In genomic region chr7:121589088-121589605, GRCm38 (mm10) we compare ENCODE assay signal across 9 mouse cellular contexts.
DNase-seq lines count a peak whose midpoint lies in the region; ATAC-seq and TF ChIP-seq lines count a peak whose summit lies in the region.
"Had no signal": no experiment of that assay in that cellular context is flagged by ENCODE, and none has a peak within 500 bp of the region (broad histone marks: within the 10 kb centered on the region; RNA-seq: fewer than 3 reads in every experiment).

No protein-coding gene starts in this region.

- no peak overlapping the region for H3K4me2 ChIP-seq in kidney, embryonic 15.5 days
- no peak overlapping the region for H3K4me2 ChIP-seq in intestine, postnatal 0 days (replicated peaks; ENCODE audit: low read depth)
- H3K4me2 ChIP-seq: liver, embryonic 15.5 days had no signal

- ATAC-seq in common myeloid progenitor, adult 5-6 weeks (replicated peaks; ENCODE audit: low read depth, poor library complexity, severe bottlenecking): peak; percentile 75
- ATAC-seq in kidney, embryonic 15.5 days (replicated peaks; ENCODE audit: low FRiP score): peak; percentile 81
- ATAC-seq in intestine, postnatal 0 days: no peak
- no peak for ATAC-seq in inflammation-experienced regulatory T-cells, adult 6 months

- H3K9ac ChIP-seq in kidney, embryonic 15.5 days: no peak overlapping the region
- H3K9ac ChIP-seq in intestine, postnatal 0 days (ENCODE audit: low read depth, low read length): no peak overlapping the region
- H3K9ac ChIP-seq: liver, embryonic 15.5 days had no signal

- peak; percentile 9 to 11 for DNase-seq in frontal cortex, postnatal 10 days (ENCODE audit: low spot score in 2 of 2)
- no peak for DNase-seq in frontal cortex, adult 2 months (ENCODE audit: extremely low spot score in 1 of 2, low spot score in 1 of 2)
- peak; percentile 63 for DNase-seq in MN1 (ENCODE audit: low spot score)
- DNase-seq in gastrocnemius, postnatal 14 days: no peak

- H3K36me3 ChIP-seq in kidney, embryonic 15.5 days: no peaks in the 10 kb centered on the region
- H3K36me3 ChIP-seq in intestine, postnatal 0 days (ENCODE audit: control insufficient read depth, insufficient read depth): no peaks in the 10 kb centered on the region
- H3K36me3 ChIP-seq: liver, embryonic 15.5 days had no signal

- intact Hi-C loops in gastrocnemius, postnatal 14 days (cut with DNase I; ENCODE audit: low total_unique reads): no loop called here

- H3K27ac ChIP-seq in kidney, embryonic 15.5 days: peak overlapping the region; percentile 64
- no peak overlapping the region for H3K27ac ChIP-seq in intestine, postnatal 0 days (ENCODE audit: low read depth, low read length)
- H3K27ac ChIP-seq: liver, embryonic 15.5 days had no signal

- 44% methylated on average over 11 of the region's 11 CpGs for WGBS in kidney, embryonic 15.5 days
- WGBS in intestine, postnatal 0 days: 82% methylated on average over 11 of the region's 11 CpGs

- H3K4me3 ChIP-seq in kidney, embryonic 15.5 days (replicated peaks): no peak overlapping the region
- no peak overlapping the region for H3K4me3 ChIP-seq in intestine, postnatal 0 days (ENCODE audit: low read depth, low read length)
- H3K4me3 ChIP-seq: liver, embryonic 15.5 days had no signal

- no peaks in the 10 kb centered on the region for H3K27me3 ChIP-seq in kidney, embryonic 15.5 days
- no peaks in the 10 kb centered on the region for H3K27me3 ChIP-seq in intestine, postnatal 0 days (replicated peaks; ENCODE audit: control insufficient read depth, insufficient read depth, low read length)
- H3K27me3 ChIP-seq: liver, embryonic 15.5 days had no signal

- no peak for TF ChIP-seq CTCF in intestine, postnatal 0 days (IDR thresholded peaks at IDR 0.05; ENCODE audit: low read depth)

- peaks cover 8% of the 10 kb centered on the region; the same call in 1 of the 2 replicates for H3K4me1 ChIP-seq in kidney, embryonic 15.5 days
- no peaks in the 10 kb centered on the region for H3K4me1 ChIP-seq in intestine, postnatal 0 days (replicated peaks; ENCODE audit: control insufficient read depth, insufficient read depth, low read length)
- H3K4me1 ChIP-seq: liver, embryonic 15.5 days had no signal

- no peaks in the 10 kb centered on the region for H3K9me3 ChIP-seq in kidney, embryonic 15.5 days (replicated peaks)
- H3K9me3 ChIP-seq in intestine, postnatal 0 days (ENCODE audit: control insufficient read depth): no peaks in the 10 kb centered on the region
- H3K9me3 ChIP-seq: liver, embryonic 15.5 days had no signal

Comparison
In these comparisons a context has a peak if more than half of its experiments do, and no peak if none do; other contexts are left out.
1. DNase-seq: peak in frontal cortex, postnatal 10 days (2 of 2) and MN1 (single experiment); none in frontal cortex, adult 2 months (0 of 2) and gastrocnemius, postnatal 14 days (single experiment).
2. ATAC-seq: peak in common myeloid progenitor, adult 5-6 weeks (single experiment) and kidney, embryonic 15.5 days (single experiment); none in intestine, postnatal 0 days (single experiment) and inflammation-experienced regulatory T-cells, adult 6 months (single experiment).